In genomic region chr7:82697668-82698067, GRCm38 (mm10) we compare ENCODE assay signal across 12 mouse cellular contexts. TPM values are rescaled to one million over a fixed set of nuclear protein-coding genes. Genes with fewer than 3 reads are reported as not detected.
DNase-seq lines count a peak whose midpoint lies in the region; ATAC-seq and TF ChIP-seq lines count a peak whose summit lies in the region.
"Had no signal": no experiment of that assay in that cellular context is flagged by ENCODE, and none has a peak within 500 bp of the region (broad histone marks: within the 10 kb centered on the region; RNA-seq: fewer than 3 reads in every experiment).

No protein-coding gene starts in this region.

- no peak overlapping the region for H3K4me3 ChIP-seq in hindbrain, embryonic 11.5 days (ENCODE audit: low read depth, low read length)
- H3K4me3 ChIP-seq in hindbrain, embryonic 10.5 days, result no peak overlapping the region
- H3K4me3 ChIP-seq in cerebellum, adult 2 months (replicated peaks; ENCODE audit: insufficient read depth, low read depth, low read length), result no peak overlapping the region
- H3K4me3 ChIP-seq: midbrain, embryonic 15.5 days had no signal

- no peak for ATAC-seq in hindbrain, embryonic 11.5 days (ENCODE audit: low FRiP score)
- ATAC-seq: hindbrain, embryonic 16.5 days; midbrain, embryonic 15.5 days had no signal

- DNase-seq in hindbrain, embryonic 11.5 days (ENCODE audit: low spot score), result peak; percentile 21
- no peak for DNase-seq in hindbrain, embryonic 10.5 days (ENCODE audit: low spot score)
- DNase-seq in thymus, postnatal 14 days, result peak; percentile 25
- no peak for DNase-seq in thymus, postnatal 25 days
- DNase-seq in embryo, embryonic 11 days, result peak; percentile 44
- no peak for DNase-seq in right cerebral cortex, adult 18-20 months
- no peak for DNase-seq in urinary bladder, postnatal 4 days (ENCODE audit: low spot score in 2 of 2)
- no peak for DNase-seq in cerebellum, adult 2 months
- DNase-seq: cerebellum, postnatal 36 days; left cerebral cortex, postnatal 4 days had no signal

- no peak for TF ChIP-seq CTCF in cerebellum, adult 2 months (IDR thresholded peaks at IDR 0.05; ENCODE audit: borderline replicate concordance, insufficient read depth, low read depth, low read length)

- no peaks in the 10 kb centered on the region for H3K9me3 ChIP-seq in hindbrain, embryonic 11.5 days (ENCODE audit: control insufficient read depth, low read length)
- no peaks in the 10 kb centered on the region for H3K9me3 ChIP-seq in hindbrain, embryonic 10.5 days
- H3K9me3 ChIP-seq: midbrain, embryonic 15.5 days had no signal

- no peak overlapping the region for H3K4me2 ChIP-seq in hindbrain, embryonic 11.5 days (replicated peaks; ENCODE audit: low read depth, low read length)
- H3K4me2 ChIP-seq: midbrain, embryonic 15.5 days had no signal

- no peaks in the 10 kb centered on the region for H3K4me1 ChIP-seq in hindbrain, embryonic 11.5 days (replicated peaks; ENCODE audit: control insufficient read depth, insufficient read depth, low read length)
- no peaks in the 10 kb centered on the region for H3K4me1 ChIP-seq in hindbrain, embryonic 10.5 days (replicated peaks)
- H3K4me1 ChIP-seq in cerebellum, adult 2 months (ENCODE audit: control insufficient read depth, insufficient read depth, low read length), result no peaks in the 10 kb centered on the region
- H3K4me1 ChIP-seq: midbrain, embryonic 15.5 days had no signal

- no peak overlapping the region for H3K27ac ChIP-seq in hindbrain, embryonic 11.5 days (ENCODE audit: low read depth, low read length)
- no peak overlapping the region for H3K27ac ChIP-seq in hindbrain, embryonic 10.5 days
- no peak overlapping the region for H3K27ac ChIP-seq in cerebellum, adult 2 months (ENCODE audit: insufficient read depth, low read length)
- H3K27ac ChIP-seq: midbrain, embryonic 15.5 days had no signal

- H3K27me3 ChIP-seq in hindbrain, embryonic 11.5 days (ENCODE audit: control insufficient read depth, insufficient read depth, low read length), result no peaks in the 10 kb centered on the region
- H3K27me3 ChIP-seq in hindbrain, embryonic 10.5 days (ENCODE audit: insufficient read depth, poor library complexity, severe bottlenecking), result no peaks in the 10 kb centered on the region
- no peaks in the 10 kb centered on the region for H3K27me3 ChIP-seq in cerebellum, adult 2 months (ENCODE audit: control insufficient read depth, insufficient read depth, low read length)
- H3K27me3 ChIP-seq: midbrain, embryonic 15.5 days had no signal

- peaks cover 4% of the 10 kb centered on the region; the same call in 1 of the 2 replicates for H3K36me3 ChIP-seq in hindbrain, embryonic 11.5 days (ENCODE audit: control insufficient read depth, insufficient read depth, low read length)
- peaks cover 59% of the 10 kb centered on the region for H3K36me3 ChIP-seq in hindbrain, embryonic 10.5 days

- H3K9ac ChIP-seq in hindbrain, embryonic 11.5 days (ENCODE audit: low read depth, low read length), result no peak overlapping the region
- H3K9ac ChIP-seq: midbrain, embryonic 15.5 days had no signal

- TF ChIP-seq POLR2A in cerebellum, adult 2 months (IDR thresholded peaks at IDR 0.05; ENCODE audit: borderline replicate concordance, insufficient read depth, low read length), result no peak

- WGBS in hindbrain, embryonic 11.5 days, result 74% methylated on average over 8 of the region's 8 CpGs
- 77% methylated on average over 8 of the region's 8 CpGs for WGBS in hindbrain, embryonic 10.5 days
- WGBS in cerebellum, adult 2 months, result 81% methylated on average over 8 of the region's 8 CpGs

RNA-seq across cellular contexts. Expression of gene Efl1, which starts 49.3 kb away (rescaled TPM):
- polyA plus RNA-seq in hindbrain, embryonic 11.5 days (2014; fragmentation: Nextera tagmentation; extraction: Ambion mirVana), result 23.8 and 27.9 TPM in 2 replicates
- polyA plus RNA-seq in hindbrain, embryonic 10.5 days (2016; fragmentation: Nextera tagmentation; extraction: Ambion mirVana), result 18.8 and 21.2 TPM in 2 replicates
- 8.9 and 9.2 TPM in 2 replicates for polyA plus RNA-seq in cerebellum, adult 2 months (2012; rRNA removed)

RNA-seq across cellular contexts. Expression of gene Saxo2, which starts 49.3 kb away (rescaled TPM):
- 8.8 and 9.0 TPM in 2 replicates for polyA plus RNA-seq in hindbrain, embryonic 11.5 days (2014; fragmentation: Nextera tagmentation; extraction: Ambion mirVana)
- polyA plus RNA-seq in hindbrain, embryonic 10.5 days (2016; fragmentation: Nextera tagmentation; extraction: Ambion mirVana), result 7.4 and 12.9 TPM in 2 replicates
- polyA plus RNA-seq in cerebellum, adult 2 months (2012; rRNA removed), result 11.4 and 11.9 TPM in 2 replicates

Comparison
In these comparisons a context has a peak if more than half of its experiments do, and no peak if none do; other contexts are left out.
1. DNase-seq: peak in hindbrain, embryonic 11.5 days (single experiment), thymus, postnatal 14 days (single experiment) and embryo, embryonic 11 days (single experiment); none in hindbrain, embryonic 10.5 days (single experiment), thymus, postnatal 25 days (single experiment), right cerebral cortex, adult 18-20 months (single experiment), urinary bladder, postnatal 4 days (0 of 2) and cerebellum, adult 2 months (0 of 2).